Comparison of ENCODE assay signal across 8 mouse cellular contexts in the genomic region with DNA sequence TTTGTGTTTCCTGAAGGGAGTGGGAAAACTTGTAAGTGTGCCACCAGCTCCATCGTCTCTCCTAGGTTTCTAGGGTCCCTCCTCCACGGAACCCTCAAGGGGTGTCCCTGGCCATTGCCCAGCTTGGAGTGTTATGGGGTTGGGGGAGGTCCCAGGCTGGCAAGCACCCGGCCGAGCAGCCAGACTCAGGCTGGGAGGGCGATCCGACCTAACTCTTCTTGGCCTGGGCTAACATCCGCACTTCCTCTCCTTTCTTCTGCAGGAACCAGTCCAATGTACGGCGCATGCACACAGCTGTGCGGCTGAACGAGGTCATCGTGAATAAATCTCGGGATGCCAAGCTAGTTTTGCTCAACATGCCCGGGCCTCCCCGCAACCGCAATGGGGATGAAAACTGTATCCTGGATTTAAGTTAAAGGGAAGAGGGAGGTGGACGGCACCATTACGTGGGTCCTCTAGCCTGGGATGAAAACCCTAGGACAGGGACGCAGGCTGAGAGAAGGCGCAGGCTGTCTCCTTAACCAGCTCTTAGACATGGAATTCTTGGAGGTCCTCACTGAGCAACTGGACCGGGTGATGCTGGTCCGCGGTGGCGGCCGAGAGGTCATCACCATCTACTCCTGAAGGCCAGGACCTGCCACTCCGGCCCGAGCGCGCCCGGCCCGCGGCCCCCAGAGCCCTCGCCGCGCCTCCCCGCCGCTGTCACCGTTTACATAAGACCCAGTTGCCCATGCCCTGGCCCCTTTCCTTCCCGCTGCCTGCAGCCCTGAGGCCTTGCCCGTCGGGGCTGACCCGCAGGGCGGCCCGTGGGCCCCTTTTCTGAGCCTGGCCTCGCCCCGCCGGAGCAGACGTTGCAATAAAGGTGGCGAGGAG. TPM values are rescaled to one million over a fixed set of nuclear protein-coding genes. Genes with fewer than 3 reads are reported as not detected.
A peak's percentile ranks its signal among the peaks of the same experiment; 100 is the strongest.
DNase-seq lines count a peak whose midpoint lies in the region; ATAC-seq lines count a peak whose summit lies in the region.

No protein-coding gene starts in this region.

- H3K4me1 ChIP-seq in hindbrain, embryonic 14.5 days (replicated peaks; ENCODE audit: control insufficient read depth, insufficient read depth, low read length) = peaks cover 20% of the 10 kb centered on the region; the same call in 1 of the 2 replicates
- H3K4me1 ChIP-seq in midbrain, embryonic 11.5 days (ENCODE audit: control insufficient read depth, insufficient read depth, low read length) = peaks cover 10% of the 10 kb centered on the region

- no peak for ATAC-seq in hindbrain, embryonic 14.5 days (ENCODE audit: low FRiP score)
- no peak for ATAC-seq in midbrain, embryonic 11.5 days (ENCODE audit: low FRiP score)

- peak overlapping the region; percentile 53 for H3K9ac ChIP-seq in hindbrain, embryonic 14.5 days
- peak overlapping the region; percentile 45 for H3K9ac ChIP-seq in midbrain, embryonic 11.5 days (ENCODE audit: low read length)

- 13% methylated on average over 49 of the region's 49 CpGs for WGBS in hindbrain, embryonic 14.5 days
- WGBS in midbrain, embryonic 11.5 days = 9% methylated on average over 49 of the region's 49 CpGs

- H3K4me2 ChIP-seq in hindbrain, embryonic 14.5 days (replicated peaks) = peak overlapping the region; percentile 50
- H3K4me2 ChIP-seq in midbrain, embryonic 11.5 days = peak overlapping the region; percentile 42

- H3K36me3 ChIP-seq in hindbrain, embryonic 14.5 days (replicated peaks; ENCODE audit: control insufficient read depth, insufficient read depth) = peaks cover 74% of the 10 kb centered on the region
- H3K36me3 ChIP-seq in midbrain, embryonic 11.5 days (ENCODE audit: control insufficient read depth, insufficient read depth, low read length) = peaks cover 10% of the 10 kb centered on the region; the same call in 1 of the 2 replicates

- no peaks in the 10 kb centered on the region for H3K9me3 ChIP-seq in hindbrain, embryonic 14.5 days (ENCODE audit: control insufficient read depth, low read length)
- H3K9me3 ChIP-seq in midbrain, embryonic 11.5 days (ENCODE audit: control insufficient read depth, low read length) = no peaks in the 10 kb centered on the region

- H3K27ac ChIP-seq in hindbrain, embryonic 14.5 days = no peak overlapping the region
- no peak overlapping the region for H3K27ac ChIP-seq in midbrain, embryonic 11.5 days (ENCODE audit: low read depth, low read length)

- H3K4me3 ChIP-seq in hindbrain, embryonic 14.5 days (replicated peaks; ENCODE audit: low read length) = peak overlapping the region; percentile 18
- peak overlapping the region; percentile 20 for H3K4me3 ChIP-seq in midbrain, embryonic 11.5 days (ENCODE audit: low read depth, low read length)

- peak; percentile 93 for DNase-seq in heart, adult 11 months
- DNase-seq in heart, postnatal 4 days = no peak
- peak; percentile 25 for DNase-seq in embryo, embryonic 9.5 days (ENCODE audit: extremely low spot score)
- no peak for DNase-seq in hindbrain, embryonic 14.5 days (ENCODE audit: low spot score)
- peak; percentile 87 for DNase-seq in midbrain, embryonic 11.5 days (ENCODE audit: low spot score, missing footprints)
- no peak for DNase-seq in right cerebral cortex, adult 18-20 months
- no peak for DNase-seq in gastrocnemius, postnatal 10 days
- DNase-seq in frontal cortex, postnatal 25 days (ENCODE audit: low spot score in 2 of 2) = no peak

- peaks cover 16% of the 10 kb centered on the region for H3K27me3 ChIP-seq in hindbrain, embryonic 14.5 days (ENCODE audit: control insufficient read depth, insufficient read depth, low read length)
- H3K27me3 ChIP-seq in midbrain, embryonic 11.5 days (ENCODE audit: control insufficient read depth, insufficient read depth, low read length) = peaks cover 26% of the 10 kb centered on the region

RNA-seq across cellular contexts. Expression of a gene that starts 36.5 kb away (rescaled TPM):
- 1 to 10 TPM in 1 of 2 experiments, under 1 TPM in 1; 0.90 to 1.1 TPM for total RNA-seq in heart, postnatal 4 days (2021)
- 62.1 and 73.6 TPM in 2 replicates for polyA plus RNA-seq in hindbrain, embryonic 14.5 days (2014; fragmentation: Nextera tagmentation; extraction: Ambion mirVana)
- 2.8 and 3.0 TPM in 2 replicates for polyA plus RNA-seq in midbrain, embryonic 11.5 days (2014; fragmentation: Nextera tagmentation; extraction: Ambion mirVana)
- total RNA-seq in gastrocnemius, postnatal 10 days (2021) = 1 to 10 TPM; 1.4 to 1.5 TPM

RNA-seq across cellular contexts. Expression of a gene that starts 37.6 kb away (rescaled TPM):
- 10 to 100 TPM; 29.1 to 30.2 TPM for total RNA-seq in heart, postnatal 4 days (2021)
- 83.1 and 89.0 TPM in 2 replicates for polyA plus RNA-seq in hindbrain, embryonic 14.5 days (2014; fragmentation: Nextera tagmentation; extraction: Ambion mirVana)
- polyA plus RNA-seq in midbrain, embryonic 11.5 days (2014; fragmentation: Nextera tagmentation; extraction: Ambion mirVana) = 76.9 and 85.6 TPM in 2 replicates
- 10 to 100 TPM; 13.4 to 20.4 TPM for total RNA-seq in gastrocnemius, postnatal 10 days (2021)

RNA-seq across cellular contexts. Expression of a gene that starts 56.5 kb away (rescaled TPM):
- total RNA-seq in heart, postnatal 4 days (2021) = under 1 TPM; 0.48 to 0.63 TPM
- polyA plus RNA-seq in hindbrain, embryonic 14.5 days (2014; fragmentation: Nextera tagmentation; extraction: Ambion mirVana) = 28.8 and 33.2 TPM in 2 replicates
- 1.9 and 2.0 TPM in 2 replicates for polyA plus RNA-seq in midbrain, embryonic 11.5 days (2014; fragmentation: Nextera tagmentation; extraction: Ambion mirVana)
- total RNA-seq in gastrocnemius, postnatal 10 days (2021) = 10 to 100 TPM in 1 of 2 experiments, 1 to 10 TPM in 1; 1.2 to 96.6 TPM

RNA-seq across cellular contexts. Expression of a gene that starts 58.3 kb away (rescaled TPM):
- 1 to 10 TPM; 4.9 to 5.3 TPM for total RNA-seq in heart, postnatal 4 days (2021)
- 6.3 and 8.3 TPM in 2 replicates for polyA plus RNA-seq in hindbrain, embryonic 14.5 days (2014; fragmentation: Nextera tagmentation; extraction: Ambion mirVana)
- polyA plus RNA-seq in midbrain, embryonic 11.5 days (2014; fragmentation: Nextera tagmentation; extraction: Ambion mirVana) = 5.6 and 7.3 TPM in 2 replicates
- under 1 TPM; 0.95 to 0.96 TPM for total RNA-seq in gastrocnemius, postnatal 10 days (2021)

Comparison
In these comparisons a context has a peak if more than half of its experiments do, and no peak if none do; other contexts are left out.
1. DNase-seq: peak in heart, adult 11 months (single experiment), embryo, embryonic 9.5 days (single experiment) and midbrain, embryonic 11.5 days (single experiment); none in heart, postnatal 4 days (single experiment), hindbrain, embryonic 14.5 days (single experiment), right cerebral cortex, adult 18-20 months (single experiment), gastrocnemius, postnatal 10 days (single experiment) and frontal cortex, postnatal 25 days (0 of 2).